Mouse (Mus musculus) cerebellum, adult 11 months (tissue): ENCODE results near the gene Fntb.

Source experiments
- DNase-seq: peaks from one replicate; pipeline ENCODE4 v3.0.0; 2022

Fntb gene

GRCm38 (mm10) chr12:76927012-76927411, 161.6 kb downstream of the Fntb start:
- DNase-seq: no peak

GRCm38 (mm10) chr12:76927539-76927938, 162.2 kb downstream of the Fntb start:
- DNase-seq: no peak

DNA sequence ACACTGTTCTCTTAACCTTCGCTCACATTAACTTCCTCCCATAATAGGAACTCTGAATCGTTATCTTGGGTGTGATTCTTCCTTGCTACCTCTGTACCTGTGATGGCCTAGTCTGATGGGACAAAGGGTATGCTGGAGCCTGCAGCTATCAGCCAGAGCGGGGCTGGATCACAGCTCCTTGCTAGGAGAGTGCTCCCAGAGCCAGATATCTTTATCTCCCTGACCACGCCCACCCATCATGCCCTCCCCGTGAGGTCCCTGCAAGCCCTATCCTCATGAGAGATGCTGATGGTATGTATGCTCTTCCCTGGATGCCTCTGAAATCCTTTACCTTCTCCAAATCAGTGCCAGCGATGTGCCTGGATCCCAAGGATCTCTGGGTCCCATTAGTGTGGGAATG, 164.8 kb downstream of the Fntb start:
- no peak for DNase-seq

DNA sequence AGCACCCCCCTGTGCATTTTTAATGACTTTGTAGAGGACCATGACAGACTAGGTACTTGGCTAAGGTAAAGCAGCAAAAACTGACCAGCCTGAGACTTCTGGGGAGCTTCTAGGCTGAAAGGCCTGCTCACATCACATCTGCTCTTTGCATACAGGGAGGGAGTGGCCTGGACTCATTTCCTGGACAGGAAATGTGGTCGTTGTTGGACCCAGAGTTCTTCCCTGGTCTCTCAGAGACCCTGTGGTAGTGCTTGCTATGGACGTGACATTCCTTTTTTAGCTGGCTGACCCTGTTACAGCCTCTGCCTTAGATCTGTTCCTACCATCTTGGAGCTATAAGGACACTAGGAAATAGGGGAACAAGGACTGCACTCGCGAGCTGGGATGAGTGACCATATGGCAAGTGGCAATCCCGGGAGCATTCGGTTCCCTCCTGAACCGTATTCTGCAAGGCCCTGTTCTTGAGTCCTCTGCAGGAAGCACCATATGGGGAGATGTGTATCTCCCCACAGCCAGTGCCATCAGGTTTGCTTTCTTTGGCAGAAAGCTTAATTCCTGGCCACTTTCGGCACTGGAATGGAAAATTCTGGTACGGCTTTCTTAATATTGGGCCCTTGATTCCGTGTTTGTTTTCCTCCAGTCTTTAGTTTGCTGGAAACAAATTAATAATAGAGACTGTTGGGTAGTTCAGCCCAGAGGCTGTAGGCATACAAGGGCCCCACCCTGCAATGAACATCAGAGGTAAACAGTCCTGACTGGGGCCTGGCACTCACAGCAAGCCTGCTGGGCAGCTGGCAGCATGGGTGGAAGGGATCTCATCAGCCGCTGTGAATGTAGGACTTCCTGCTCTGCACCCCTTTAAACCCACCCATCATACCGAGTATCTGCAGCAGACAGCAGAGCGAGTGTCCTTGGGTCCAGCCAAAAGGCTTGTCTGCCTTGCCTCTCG, 166.6 kb downstream of the Fntb start:
- peak; percentile 77 for DNase-seq

- DNase-seq: no peak
Measured at GRCm38 (mm10) chr12:76932688-76933060, 167.3 kb downstream of the Fntb start.

DNA sequence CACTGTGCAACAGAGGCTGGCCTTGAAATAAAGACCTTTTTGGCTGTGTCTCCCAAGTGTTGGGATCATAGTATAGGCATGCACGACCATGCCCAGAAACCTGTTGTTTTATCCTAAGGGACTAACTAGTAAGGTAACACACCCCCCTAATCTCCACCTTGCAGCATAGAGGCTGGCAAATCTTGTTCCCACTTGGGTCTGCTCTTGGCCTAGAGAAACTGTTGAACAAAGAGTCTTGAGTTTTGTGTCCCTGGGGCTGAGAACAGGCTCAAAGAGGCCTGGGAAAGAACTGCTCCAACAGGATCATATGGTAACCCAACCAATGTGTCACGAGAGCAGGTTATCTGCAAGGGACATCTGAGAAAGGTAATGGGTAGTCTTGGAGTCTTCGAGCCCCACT, 169.0 kb downstream of the Fntb start:
- DNase-seq: no peak

- no peak for DNase-seq
Measured at GRCm38 (mm10) chr12:76936211-76936610, 170.8 kb downstream of the Fntb start.

DNA sequence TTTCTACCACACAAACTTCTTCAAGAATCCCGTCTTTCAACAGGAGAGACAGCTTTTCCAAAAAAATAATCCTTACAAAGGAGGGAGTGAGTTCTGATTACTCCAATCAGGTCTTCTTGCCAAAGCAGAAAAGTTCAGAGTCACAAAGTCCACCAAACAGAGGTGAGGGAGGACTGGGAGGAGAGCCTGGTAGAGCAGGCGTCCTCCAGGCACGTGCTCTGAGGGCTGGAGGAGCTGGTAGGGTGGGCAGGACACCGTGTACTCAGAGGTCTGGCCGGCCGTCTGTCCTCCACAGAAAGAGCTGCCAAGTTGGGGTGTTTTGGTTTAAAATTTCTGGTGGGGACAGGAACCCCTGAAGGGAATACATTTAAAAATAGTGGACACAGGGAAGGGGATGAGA, 172.6 kb downstream of the Fntb start:
- no peak for DNase-seq

- no peak for DNase-seq
Measured at GRCm38 (mm10) chr12:76941524-76941923, 176.1 kb downstream of the Fntb start.

GRCm38 (mm10) chr12:76942476-76942875, 177.1 kb downstream of the Fntb start:
- DNase-seq: no peak

DNA sequence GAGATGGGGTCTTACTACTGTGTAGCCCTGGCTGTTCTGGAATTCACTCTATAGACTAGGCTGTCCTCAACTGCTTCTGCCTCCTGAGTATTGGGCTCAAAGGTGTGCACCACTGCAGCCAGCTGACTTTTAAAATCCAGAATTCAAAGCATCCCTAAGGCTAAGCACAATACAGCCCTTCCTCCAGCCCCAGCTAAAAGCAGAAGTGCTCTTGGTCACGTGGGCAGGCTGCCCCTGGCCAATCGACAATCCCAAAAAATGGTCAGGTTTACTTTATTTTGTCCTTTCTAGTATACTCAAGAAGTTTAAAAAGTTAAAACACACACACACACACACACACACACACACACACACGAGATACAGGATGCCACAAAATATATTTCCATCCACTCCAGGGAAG, 177.7 kb downstream of the Fntb start:
- no peak for DNase-seq

- no peak for DNase-seq
Measured at GRCm38 (mm10) chr12:76943466-76943865, 178.1 kb downstream of the Fntb start.

GRCm38 (mm10) chr12:76947487-76947886, 182.1 kb downstream of the Fntb start:
- DNase-seq: no peak

GRCm38 (mm10) chr12:76948185-76948584, 182.8 kb downstream of the Fntb start:
- DNase-seq: no peak

DNA sequence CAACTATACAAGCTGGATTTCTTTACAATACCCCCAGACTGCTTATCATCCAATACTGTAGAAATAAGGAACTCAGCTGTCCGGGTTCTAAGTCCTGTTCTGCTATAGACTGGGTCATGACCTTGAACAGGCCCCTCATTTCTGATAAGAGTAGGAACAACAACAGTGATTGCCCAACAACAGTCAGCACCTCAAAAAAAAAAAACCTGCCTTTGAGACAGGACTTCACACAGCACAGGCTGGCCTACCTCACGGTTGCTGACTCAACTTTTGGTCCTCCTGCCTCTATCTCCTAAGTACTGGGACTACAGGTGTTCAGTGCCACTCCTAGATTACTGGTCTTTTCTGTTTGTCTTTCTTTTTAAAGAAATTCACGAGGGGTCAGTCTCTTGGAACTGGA, 183.4 kb downstream of the Fntb start:
- DNase-seq: no peak

GRCm38 (mm10) chr12:76950330-76950729, 184.9 kb downstream of the Fntb start:
- no peak for DNase-seq

DNA sequence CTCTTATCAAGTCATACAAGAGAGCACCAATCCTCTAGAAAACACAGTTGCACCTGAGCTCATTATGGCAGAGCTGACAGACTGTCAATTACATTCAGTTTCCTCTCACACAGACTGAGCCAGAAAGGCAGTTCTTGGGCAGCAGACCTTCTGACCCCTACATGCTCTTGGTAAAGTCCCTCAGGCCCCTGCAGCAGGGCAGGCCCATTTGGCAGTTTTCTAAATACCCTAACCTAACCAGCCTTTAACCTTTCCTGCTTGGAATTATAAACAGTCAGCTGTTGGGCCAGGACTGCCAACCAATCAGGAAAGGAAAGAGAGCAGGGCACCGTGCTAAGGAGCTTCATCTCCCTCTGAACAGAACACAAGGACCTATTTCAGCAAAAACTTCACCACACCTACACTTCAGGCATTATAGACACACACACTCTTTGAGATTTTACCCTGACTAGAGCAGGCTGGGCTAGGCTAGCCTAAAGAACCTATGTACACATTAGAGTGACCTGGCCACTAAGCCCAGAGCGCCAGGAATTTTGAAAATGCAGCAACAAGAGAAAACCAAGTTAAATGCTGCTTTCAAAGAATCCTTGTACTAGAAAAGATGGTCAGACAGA, 188.5 kb downstream of the Fntb start:
- no peak for DNase-seq

GRCm38 (mm10) chr12:76954698-76955423, 189.5 kb downstream of the Fntb start:
- DNase-seq: peak; percentile 85

- no peak for DNase-seq
Measured at GRCm38 (mm10) chr12:76957688-76958087, 192.3 kb downstream of the Fntb start.

- DNase-seq: no peak
Measured at GRCm38 (mm10) chr12:76961052-76961931, 195.9 kb downstream of the Fntb start.

GRCm38 (mm10) chr12:76961932-76962891, 196.8 kb downstream of the Fntb start, which contains the start of gene Max:
Max (minus strand) TSS chr12:76962201.
- peak; percentile 99 for DNase-seq
